Mouse (Mus musculus) forebrain, embryonic 15.5 days (tissue): Measurements from ENCODE around the gene Tcf7l2. TPM values are rescaled to one million over a fixed set of nuclear protein-coding genes. Genes with fewer than 3 reads are reported as not detected.
A peak's percentile ranks its signal among the peaks of the same experiment; 100 is the strongest.

Experiments used
- ATAC-seq: fragments of 200-750 bp; cut with Nextera tagmentation; replicated peaks from 2 replicates; pipeline ENCODE4 v1.8.0; 2017; ENCODE audit warnings: mild to moderate bottlenecking, moderate TSS enrichment, moderate library complexity
- H3K27ac ChIP-seq: fragments of 300-500 bp; sonication (generic); replicated peaks from 2 replicates; pipeline ENCODE4 v1.5.1; 2015; ENCODE audit warnings: mild to moderate bottlenecking, inconsistent platforms
- H3K27me3 ChIP-seq: fragments of 300-500 bp; sonication (generic); 2 replicates; pipeline ENCODE4 v1.6.1; 2015; ENCODE audit warnings: inconsistent platforms
- H3K36me3 ChIP-seq: fragments of 300-500 bp; sonication (generic); 2 replicates; pipeline ENCODE4 v1.6.1; 2015; ENCODE audit warnings: mild to moderate bottlenecking, inconsistent platforms
- H3K4me1 ChIP-seq: fragments of 300-500 bp; sonication (generic); 2 replicates; pipeline ENCODE4 v1.6.1; 2015; ENCODE audit warnings: inconsistent platforms
- H3K4me2 ChIP-seq: fragments of 300-500 bp; sonication (generic); replicated peaks from 2 replicates; pipeline ENCODE4 v1.6.1; 2015; ENCODE audit warnings: mild to moderate bottlenecking, inconsistent platforms
- H3K4me3 ChIP-seq: fragments of 300-500 bp; sonication (generic); 2 replicates; pipeline ENCODE4 v1.5.1; 2015; ENCODE audit warnings: mild to moderate bottlenecking, inconsistent platforms
- H3K9ac ChIP-seq: fragments of 300-500 bp; sonication (generic); replicated peaks from 2 replicates; pipeline ENCODE4 v1.6.1; 2015; ENCODE audit warnings: mild to moderate bottlenecking, inconsistent platforms
- H3K9me3 ChIP-seq: fragments of 300-500 bp; sonication (generic); 2 replicates; pipeline ENCODE4 v1.6.1; 2016; ENCODE audit warnings: inconsistent platforms
- whole genome bisulfite sequencing: fragments of 180-500 bp; shearing (Covaris S2); methylation state at CpG from one replicate; pipeline ENCODE4 v1.1.7; 2015; ENCODE audit warnings: mixed read lengths; 5-methylcytosine and 5-hydroxymethylcytosine counted together
- polyA plus RNA-seq: library from polyadenylated mRNA; unstranded; fragments of >200 nt; fragmentation: Nextera tagmentation; extraction: Ambion mirVana; gene quantifications from 2 replicates; pipeline ENCODE4 v1.2.1, GENCODE M21; 2015

Tcf7l2 gene
- polyA plus RNA-seq: 95.4 and 131 TPM in 2 replicates

DNA sequence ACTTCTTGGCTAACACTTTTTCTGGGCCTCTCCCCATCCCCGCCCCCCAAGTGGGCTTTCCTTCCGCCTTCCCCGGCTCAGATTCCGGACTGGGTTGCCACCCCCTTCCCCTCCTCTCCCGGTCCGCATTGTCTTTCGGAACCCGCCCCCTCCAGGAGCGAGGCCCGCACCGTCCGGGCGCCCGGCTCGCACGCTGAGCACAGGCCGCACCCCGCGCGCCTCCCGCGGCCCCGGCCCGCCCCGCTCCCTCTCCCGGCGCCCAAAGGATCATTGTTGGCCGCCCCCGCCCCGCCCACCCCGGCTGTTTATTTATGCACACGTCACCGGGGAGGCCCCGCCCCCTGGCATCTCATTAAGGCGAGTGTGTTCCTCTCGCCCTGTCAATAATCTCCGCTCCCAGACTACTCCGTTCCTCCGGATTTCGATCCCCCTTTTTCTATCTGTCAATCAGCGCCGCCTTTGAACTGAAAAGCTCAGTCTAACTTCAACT is at the start of gene Tcf7l2:
Gene Tcf7l2, plus strand, starts transcription at position 382 of the 490 bp plus-strand sequence.
- WGBS: under 1% methylated on average over 34 of the region's 42 CpGs
- H3K36me3 ChIP-seq: no peaks in the 10 kb centered on the region
- peaks cover 56% of the 10 kb centered on the region for H3K4me1 ChIP-seq
- H3K27ac ChIP-seq: peak within 1 kb of the TSS; percentile 87
- peak within 1 kb of the TSS; percentile 40 for H3K9ac ChIP-seq
- peak; percentile 91 for ATAC-seq
- H3K4me2 ChIP-seq: peak within 1 kb of the TSS; percentile 68
- H3K9me3 ChIP-seq: no peaks in the 10 kb centered on the region
- peak within 1 kb of the TSS; percentile 44 for H3K4me3 ChIP-seq
- H3K27me3 ChIP-seq: no peaks in the 10 kb centered on the region

DNA sequence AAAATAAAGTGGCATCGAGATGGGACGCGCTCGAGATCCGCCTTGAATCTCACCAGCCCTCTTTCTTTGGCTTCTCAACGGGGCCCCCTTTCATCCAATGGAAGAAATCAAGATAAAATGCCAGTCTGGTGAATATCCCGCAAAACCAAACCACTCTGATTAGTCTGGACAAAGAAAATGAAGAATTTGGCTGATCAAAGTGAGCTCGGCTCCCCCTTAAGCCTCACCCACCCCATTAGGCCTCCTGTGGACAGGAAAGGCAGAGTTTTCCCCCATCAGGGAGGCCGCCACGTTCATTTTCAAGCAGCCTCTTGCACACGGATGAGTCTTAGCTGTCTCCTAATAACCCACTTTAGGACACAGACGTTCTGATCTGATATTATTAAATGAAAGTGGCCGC is 47.0 kb upstream of the Tcf7l2 start:
- no peak for ATAC-seq
- H3K4me1 ChIP-seq: peaks cover 9% of the 10 kb centered on the region
- 13% methylated on average over 13 of the region's 13 CpGs for WGBS
- H3K4me2 ChIP-seq: peak overlapping the region; percentile 3; the same call in 1 of the 2 replicates
- H3K4me3 ChIP-seq: no peak overlapping the region
- no peak overlapping the region for H3K27ac ChIP-seq
- no peaks in the 10 kb centered on the region for H3K36me3 ChIP-seq
- peak overlapping the region; percentile 11; the same call in 1 of the 2 replicates for H3K9ac ChIP-seq
- H3K27me3 ChIP-seq: no peaks in the 10 kb centered on the region
- H3K9me3 ChIP-seq: no peaks in the 10 kb centered on the region

DNA sequence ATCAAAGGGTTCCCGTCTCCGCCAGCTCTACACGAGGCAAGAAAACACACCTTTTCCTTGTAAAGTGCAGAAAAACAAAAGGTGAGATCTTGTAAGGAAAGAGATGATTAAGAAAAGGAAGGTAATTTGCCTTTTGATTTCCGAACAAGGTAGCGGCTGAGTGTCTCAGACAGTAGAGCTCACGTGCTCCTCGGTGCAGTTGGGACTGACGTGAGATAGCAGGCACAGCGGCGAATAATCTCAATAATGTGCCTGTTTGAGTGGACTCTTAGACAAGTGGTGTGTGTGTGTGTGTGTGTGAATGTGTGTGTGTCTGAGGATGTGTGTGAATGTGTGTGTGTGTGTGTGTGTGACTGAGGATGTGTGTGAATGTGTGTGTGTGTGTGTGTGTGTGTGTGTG is 46.2 kb upstream of the Tcf7l2 start:
- H3K4me1 ChIP-seq: peaks cover 9% of the 10 kb centered on the region
- H3K4me3 ChIP-seq: no peak overlapping the region
- no peak for ATAC-seq
- no peaks in the 10 kb centered on the region for H3K36me3 ChIP-seq
- WGBS: 72% methylated on average over 10 of the region's 10 CpGs
- no peak overlapping the region for H3K4me2 ChIP-seq
- no peaks in the 10 kb centered on the region for H3K9me3 ChIP-seq
- H3K27ac ChIP-seq: no peak overlapping the region
- H3K27me3 ChIP-seq: no peaks in the 10 kb centered on the region
- no peak overlapping the region for H3K9ac ChIP-seq

DNA sequence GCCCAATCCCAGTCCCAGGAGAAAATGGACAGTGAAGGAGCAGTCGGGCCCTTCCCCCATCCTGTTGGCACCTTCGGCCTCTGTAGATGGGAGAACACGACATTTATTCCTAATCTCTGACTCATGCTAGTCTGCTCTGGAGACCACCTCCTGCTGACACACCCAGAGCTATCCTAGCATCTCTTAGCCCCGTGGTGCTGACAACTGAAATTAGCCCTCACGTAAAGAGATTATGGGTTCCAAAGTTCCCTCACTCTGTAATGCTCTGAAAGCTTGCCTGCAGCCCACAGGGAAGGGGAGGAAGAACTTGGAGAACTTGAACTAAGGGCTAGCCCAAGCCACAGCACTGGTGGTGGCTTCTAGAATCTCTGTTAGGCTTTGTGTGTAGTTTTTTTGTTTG is 42.7 kb upstream of the Tcf7l2 start:
- H3K36me3 ChIP-seq: no peaks in the 10 kb centered on the region
- no peak for ATAC-seq
- H3K9me3 ChIP-seq: no peaks in the 10 kb centered on the region
- H3K4me3 ChIP-seq: no peak overlapping the region
- WGBS: 86% methylated on average over 5 of the region's 5 CpGs
- H3K27ac ChIP-seq: no peak overlapping the region
- peaks cover 9% of the 10 kb centered on the region for H3K4me1 ChIP-seq
- H3K9ac ChIP-seq: no peak overlapping the region
- H3K4me2 ChIP-seq: no peak overlapping the region
- no peaks in the 10 kb centered on the region for H3K27me3 ChIP-seq

DNA sequence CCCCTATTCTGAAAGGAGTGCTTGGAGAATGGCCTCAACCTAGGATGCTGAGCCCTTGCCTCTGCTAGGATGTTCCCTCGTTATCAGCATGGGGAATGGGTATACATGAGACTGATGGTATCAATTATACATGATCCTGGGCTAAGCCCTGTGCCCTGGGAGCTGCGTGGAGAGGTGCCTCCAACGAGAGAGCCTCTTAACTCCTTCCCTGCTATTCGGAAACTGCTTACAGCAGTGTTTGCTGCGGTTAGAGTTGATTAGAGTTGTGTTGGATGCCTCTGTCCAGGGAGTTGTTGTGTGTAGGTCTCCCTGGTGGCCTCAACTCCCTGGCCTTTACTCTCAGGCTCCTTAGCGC is 41.4 kb upstream of the Tcf7l2 start:
- 58% methylated on average over 6 of the region's 6 CpGs for WGBS
- no peak for ATAC-seq

DNA sequence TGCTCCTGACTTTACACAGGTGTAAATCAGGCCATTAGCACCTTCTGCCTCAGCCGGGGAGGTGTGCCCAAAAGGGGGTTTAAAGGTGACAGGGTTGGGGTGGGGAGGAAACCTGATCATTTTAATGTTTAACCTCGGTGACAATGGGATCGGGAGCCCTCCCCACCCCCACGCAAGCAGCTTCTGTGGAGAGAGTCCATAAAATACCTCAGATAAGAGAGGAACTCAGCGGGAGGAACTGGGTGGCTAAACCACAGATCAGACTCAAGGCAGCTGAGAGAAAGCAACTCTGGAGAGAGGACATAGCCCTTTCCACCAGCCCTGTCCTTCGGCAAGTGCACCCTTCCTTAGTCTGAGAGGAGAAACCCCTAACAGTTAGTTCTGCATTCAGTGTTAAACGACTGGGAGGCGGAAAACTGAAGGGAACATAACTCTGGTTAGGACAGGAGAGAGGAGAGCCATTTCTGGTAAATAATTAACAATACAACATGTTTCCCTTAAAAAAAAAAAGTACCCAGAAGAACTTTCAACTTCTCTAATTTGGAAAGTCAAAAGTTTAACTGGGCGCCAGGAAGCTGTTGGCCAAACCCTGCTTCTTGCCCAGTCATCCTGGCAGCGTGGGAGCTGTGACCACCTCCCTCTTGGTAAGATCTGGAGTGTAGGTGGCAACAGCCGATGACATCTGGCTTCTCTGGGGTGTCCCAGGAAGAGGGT is 40.9 kb upstream of the Tcf7l2 start:
- no peaks in the 10 kb centered on the region for H3K4me1 ChIP-seq
- no peaks in the 10 kb centered on the region for H3K27me3 ChIP-seq
- H3K9ac ChIP-seq: no peak overlapping the region
- no peak overlapping the region for H3K4me2 ChIP-seq
- WGBS: 74% methylated on average over 11 of the region's 11 CpGs
- no peak overlapping the region for H3K27ac ChIP-seq
- ATAC-seq: no peak
- no peak overlapping the region for H3K4me3 ChIP-seq
- H3K36me3 ChIP-seq: no peaks in the 10 kb centered on the region
- H3K9me3 ChIP-seq: no peaks in the 10 kb centered on the region

More for the DNA sequence above, 41.4 kb upstream of the Tcf7l2 start:
- Histone ChIP-seq H3K9me3 (no peaks in the 10 kb centered on the region), H3K27me3 (no peaks in the 10 kb centered on the region), H3K27ac (no peak overlapping the region), H3K4me1 (no peaks in the 10 kb centered on the region), H3K4me2 (no peak overlapping the region), H3K4me3 (no peak overlapping the region), H3K36me3 (no peaks in the 10 kb centered on the region), H3K9ac (no peak overlapping the region)

DNA sequence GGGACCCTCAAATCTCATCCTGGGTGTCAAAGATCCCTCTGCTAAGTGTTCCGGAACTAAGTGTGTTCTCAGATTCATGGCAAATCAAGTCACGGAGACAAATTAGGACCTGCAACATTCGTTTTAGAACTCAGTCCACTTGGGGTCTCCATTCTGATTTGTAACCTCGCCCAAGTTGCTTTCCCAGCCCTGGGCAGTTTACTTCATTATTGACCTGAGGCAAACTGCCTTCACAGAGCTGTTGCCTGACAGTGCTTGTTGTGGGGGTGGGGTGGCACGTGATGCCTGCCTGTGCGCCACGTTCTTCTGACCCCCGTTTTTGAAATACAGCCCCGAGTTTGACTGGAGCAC is 40.4 kb upstream of the Tcf7l2 start:
- ATAC-seq: no peak

DNA sequence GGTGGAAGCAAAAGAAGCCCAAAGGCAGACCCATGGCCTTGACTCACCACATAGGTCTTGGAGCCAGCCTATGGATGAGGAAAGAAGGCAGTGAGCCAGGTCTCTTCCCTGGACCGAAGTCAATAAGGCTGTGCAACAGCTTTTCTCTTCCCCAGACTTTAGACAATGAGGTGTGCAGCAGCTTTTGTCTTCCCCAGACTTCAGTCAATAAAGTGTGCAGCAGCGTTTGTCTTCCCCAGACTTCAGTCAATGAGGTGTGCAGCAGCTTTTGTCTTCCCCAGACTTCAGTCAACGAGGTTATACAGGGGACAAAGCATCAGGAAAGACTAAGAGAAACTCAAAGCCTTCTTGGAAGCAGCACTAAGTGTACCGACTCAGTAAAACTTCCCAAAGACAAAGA is 39.5 kb upstream of the Tcf7l2 start:
- no peaks in the 10 kb centered on the region for H3K4me1 ChIP-seq
- 49% methylated on average over 4 of the region's 4 CpGs for WGBS
- H3K27me3 ChIP-seq: no peaks in the 10 kb centered on the region
- no peak overlapping the region for H3K4me2 ChIP-seq
- no peak for ATAC-seq
- no peaks in the 10 kb centered on the region for H3K9me3 ChIP-seq
- H3K9ac ChIP-seq: no peak overlapping the region
- H3K36me3 ChIP-seq: no peaks in the 10 kb centered on the region
- H3K4me3 ChIP-seq: no peak overlapping the region
- H3K27ac ChIP-seq: no peak overlapping the region

More for the DNA sequence above, 40.4 kb upstream of the Tcf7l2 start:
- no peaks in the 10 kb centered on the region for H3K9me3 ChIP-seq
- no peaks in the 10 kb centered on the region for H3K27me3 ChIP-seq
- WGBS: 91% methylated on average over 9 of the region's 9 CpGs
- no peak overlapping the region for H3K4me3 ChIP-seq
- no peak overlapping the region for H3K4me2 ChIP-seq
- no peak overlapping the region for H3K27ac ChIP-seq
- H3K4me1 ChIP-seq: no peaks in the 10 kb centered on the region
- no peaks in the 10 kb centered on the region for H3K36me3 ChIP-seq
- no peak overlapping the region for H3K9ac ChIP-seq

DNA sequence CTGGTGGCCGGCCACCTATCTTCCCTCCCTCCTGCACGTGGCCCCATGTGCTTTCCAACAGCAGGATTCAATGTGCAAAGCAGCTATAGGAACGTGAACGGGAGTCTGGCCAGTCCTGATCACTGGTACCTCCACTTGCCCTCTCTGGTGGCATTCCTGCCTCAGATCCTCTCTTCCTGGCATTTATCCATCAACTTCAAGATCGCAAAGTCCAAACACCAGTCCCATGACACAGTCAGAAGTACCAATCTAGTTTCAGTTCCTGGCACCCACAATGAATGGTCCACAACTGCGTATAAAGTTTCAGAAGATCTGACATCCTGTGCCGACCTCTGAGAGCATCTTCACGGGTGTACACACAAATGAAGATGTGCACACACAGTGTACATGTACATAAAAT is 38.9 kb upstream of the Tcf7l2 start:
- Histone ChIP-seq H3K9me3 (no peaks in the 10 kb centered on the region), H3K9ac (no peak overlapping the region), H3K27ac (no peak overlapping the region), H3K4me1 (no peaks in the 10 kb centered on the region), H3K4me3 (no peak overlapping the region), H3K36me3 (no peaks in the 10 kb centered on the region), H3K4me2 (no peak overlapping the region), H3K27me3 (no peaks in the 10 kb centered on the region)
- 86% methylated on average over 8 of the region's 8 CpGs for WGBS
- ATAC-seq: no peak

DNA sequence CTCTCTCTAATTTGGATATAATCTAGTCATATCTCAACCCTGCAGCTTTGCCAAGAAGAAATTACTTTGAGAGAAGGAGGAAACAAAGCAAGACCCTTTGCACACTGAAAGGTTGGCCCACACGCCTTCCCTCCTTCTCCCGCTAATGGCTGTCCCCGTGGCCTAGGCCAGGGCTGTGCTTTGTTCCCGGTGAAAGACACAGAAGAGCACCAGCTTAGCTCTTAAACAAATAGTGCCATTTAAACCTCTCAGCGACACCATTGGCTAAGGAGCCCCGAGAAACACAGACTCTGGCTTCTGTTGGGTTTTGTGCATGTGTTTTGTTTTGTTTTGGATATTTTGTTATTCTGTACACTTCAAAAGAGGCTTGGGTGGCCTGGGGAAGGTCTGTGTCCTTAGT is 37.5 kb upstream of the Tcf7l2 start:
- no peak overlapping the region for H3K9ac ChIP-seq
- H3K36me3 ChIP-seq: no peaks in the 10 kb centered on the region
- 14% methylated on average over 6 of the region's 6 CpGs for WGBS
- H3K4me3 ChIP-seq: no peak overlapping the region
- no peak overlapping the region for H3K4me2 ChIP-seq
- ATAC-seq: no peak
- H3K27ac ChIP-seq: no peak overlapping the region
- no peaks in the 10 kb centered on the region for H3K27me3 ChIP-seq
- no peaks in the 10 kb centered on the region for H3K9me3 ChIP-seq
- no peaks in the 10 kb centered on the region for H3K4me1 ChIP-seq

DNA sequence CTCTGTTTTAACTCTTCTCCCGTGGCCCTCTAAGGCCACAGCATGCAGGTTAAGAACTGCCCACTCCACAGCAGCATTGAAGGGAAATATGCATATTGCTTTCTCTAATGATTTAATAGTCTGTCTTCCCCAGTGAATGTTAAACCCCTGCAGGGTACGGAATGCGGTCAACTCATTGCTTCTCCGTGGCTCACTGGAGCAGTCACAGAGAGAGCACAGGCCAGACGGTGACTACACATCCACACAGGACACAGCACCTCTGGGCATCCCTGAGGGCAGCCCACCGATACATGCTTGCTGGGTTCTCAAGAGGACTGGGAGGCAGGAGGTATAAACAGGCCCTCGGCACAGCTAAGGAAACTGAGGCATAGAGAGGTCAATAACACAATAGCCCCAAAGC is 35.3 kb upstream of the Tcf7l2 start:
- Histone ChIP-seq H3K36me3 (no peaks in the 10 kb centered on the region), H3K4me1 (no peaks in the 10 kb centered on the region), H3K9me3 (no peaks in the 10 kb centered on the region), H3K27ac (no peak overlapping the region), H3K9ac (no peak overlapping the region), H3K27me3 (no peaks in the 10 kb centered on the region), H3K4me3 (no peak overlapping the region), H3K4me2 (no peak overlapping the region)
- WGBS: 84% methylated on average over 7 of the region's 7 CpGs
- no peak for ATAC-seq

DNA sequence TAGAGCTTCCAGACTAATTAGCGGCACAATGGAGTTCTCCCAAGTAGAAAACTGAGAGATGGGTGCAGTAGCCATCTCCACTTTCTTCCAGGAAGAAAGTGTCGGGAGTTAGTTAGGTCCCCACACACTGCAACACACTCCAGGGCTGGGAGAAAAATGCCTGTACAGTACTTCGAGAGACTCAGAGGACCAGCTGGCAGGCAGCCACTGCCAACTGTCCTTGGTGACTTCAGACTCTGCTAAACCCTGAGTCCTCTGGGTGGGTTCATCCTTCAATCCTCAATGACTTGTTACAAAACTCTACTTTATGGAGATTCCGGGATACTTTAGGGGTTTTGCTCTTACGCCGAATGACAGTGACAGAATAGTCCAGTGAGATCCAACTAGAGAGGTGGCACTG is 34.8 kb upstream of the Tcf7l2 start:
- no peaks in the 10 kb centered on the region for H3K4me1 ChIP-seq
- ATAC-seq: no peak
- H3K4me3 ChIP-seq: no peak overlapping the region
- no peak overlapping the region for H3K27ac ChIP-seq
- H3K27me3 ChIP-seq: no peaks in the 10 kb centered on the region
- H3K36me3 ChIP-seq: no peaks in the 10 kb centered on the region
- no peak overlapping the region for H3K9ac ChIP-seq
- H3K9me3 ChIP-seq: no peaks in the 10 kb centered on the region
- 84% methylated on average over 6 of the region's 6 CpGs for WGBS
- H3K4me2 ChIP-seq: no peak overlapping the region

DNA sequence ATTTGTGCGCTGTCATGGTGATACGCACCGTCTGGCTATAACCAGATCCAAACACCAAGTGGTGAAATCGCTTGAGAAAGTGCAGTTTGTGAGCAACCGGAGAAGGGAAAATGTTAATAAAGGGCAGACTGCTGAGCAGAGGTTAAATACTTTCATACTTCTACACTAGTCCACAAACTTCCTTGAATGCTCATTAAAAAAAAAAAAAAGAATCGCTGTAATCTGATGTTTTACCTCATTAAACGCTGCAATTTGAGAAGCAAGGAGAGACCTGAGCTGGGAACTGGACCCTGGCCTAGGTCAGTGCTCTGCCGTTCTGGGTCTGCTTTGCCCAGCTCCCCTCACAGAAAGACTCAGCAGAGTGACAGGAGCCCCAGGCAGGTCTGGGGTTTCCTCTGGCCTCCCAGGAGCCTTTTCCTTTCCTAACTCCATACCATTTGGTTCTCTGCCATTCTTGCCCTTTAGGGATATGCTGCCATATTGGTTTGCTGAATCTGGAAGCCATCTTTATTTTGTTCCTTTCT is 33.5 kb upstream of the Tcf7l2 start:
- no peaks in the 10 kb centered on the region for H3K9me3 ChIP-seq
- H3K36me3 ChIP-seq: no peaks in the 10 kb centered on the region
- H3K27me3 ChIP-seq: no peaks in the 10 kb centered on the region
- WGBS: 86% methylated on average over 8 of the region's 8 CpGs
- H3K4me2 ChIP-seq: no peak overlapping the region
- H3K27ac ChIP-seq: no peak overlapping the region
- no peak overlapping the region for H3K4me3 ChIP-seq
- ATAC-seq: no peak
- H3K9ac ChIP-seq: no peak overlapping the region
- H3K4me1 ChIP-seq: no peaks in the 10 kb centered on the region
